Mouse (Mus musculus) embryonic facial prominence, embryonic 13.5 days (tissue): ENCODE results near the gene Tmem221. TPM values are rescaled to one million over a fixed set of nuclear protein-coding genes. Genes with fewer than 3 reads are reported as not detected.
A peak's percentile ranks its signal among the peaks of the same experiment; 100 is the strongest.

ENCODE experiments used
- ATAC-seq: fragments of 200-750 bp; cut with Nextera tagmentation; 2 replicates; pipeline ENCODE4 v1.8.0; 2017; ENCODE audit warnings: low read depth; ENCODE audit not compliant: insufficient number of reproducible peaks, insufficient read depth, low FRiP score, low TSS enrichment
- H3K27ac ChIP-seq: fragments of 300-500 bp; sonication (generic); 2 replicates; pipeline ENCODE4 v1.5.1; 2015; ENCODE audit warnings: moderate library complexity, mild to moderate bottlenecking, inconsistent platforms
- H3K27me3 ChIP-seq: fragments of 300-500 bp; sonication (generic); 2 replicates; pipeline ENCODE4 v1.6.1; 2015; ENCODE audit warnings: mild to moderate bottlenecking, inconsistent platforms
- H3K36me3 ChIP-seq: fragments of 300-500 bp; sonication (generic); 2 replicates; pipeline ENCODE4 v1.6.1; 2015; ENCODE audit warnings: mild to moderate bottlenecking, inconsistent platforms
- H3K4me1 ChIP-seq: fragments of 300-500 bp; sonication (generic); 2 replicates; pipeline ENCODE4 v1.6.1; 2015; ENCODE audit warnings: inconsistent platforms
- H3K4me2 ChIP-seq: fragments of 300-500 bp; sonication (generic); 2 replicates; pipeline ENCODE4 v1.6.1; 2015; ENCODE audit warnings: moderate library complexity, mild to moderate bottlenecking, inconsistent platforms
- H3K4me3 ChIP-seq: fragments of 300-500 bp; sonication (generic); 2 replicates; pipeline ENCODE4 v1.5.1; 2015; ENCODE audit warnings: mild to moderate bottlenecking, inconsistent platforms
- H3K9ac ChIP-seq: fragments of 300-500 bp; sonication (generic); 2 replicates; pipeline ENCODE4 v1.6.1; 2015; ENCODE audit warnings: mild to moderate bottlenecking, inconsistent platforms
- H3K9me3 ChIP-seq: fragments of 300-500 bp; sonication (generic); 2 replicates; pipeline ENCODE4 v1.6.1; 2016; ENCODE audit warnings: inconsistent platforms
- WGBS: fragments of 180-500 bp; shearing (Covaris S2); methylation state at CpG from one replicate; pipeline ENCODE4 v1.1.7; 2015; ENCODE audit warnings: mixed read lengths; 5-methylcytosine and 5-hydroxymethylcytosine counted together
- polyA plus RNA-seq: library from polyadenylated mRNA; unstranded; fragments of >200 nt; fragmentation: Nextera tagmentation; extraction: Ambion mirVana; gene quantifications from 2 replicates; pipeline ENCODE4 v1.2.1, GENCODE M21; 2015

Gene Tmem221
- polyA plus RNA-seq, 1 experiment from 2014 or later: 0.55 TPM

DNA sequence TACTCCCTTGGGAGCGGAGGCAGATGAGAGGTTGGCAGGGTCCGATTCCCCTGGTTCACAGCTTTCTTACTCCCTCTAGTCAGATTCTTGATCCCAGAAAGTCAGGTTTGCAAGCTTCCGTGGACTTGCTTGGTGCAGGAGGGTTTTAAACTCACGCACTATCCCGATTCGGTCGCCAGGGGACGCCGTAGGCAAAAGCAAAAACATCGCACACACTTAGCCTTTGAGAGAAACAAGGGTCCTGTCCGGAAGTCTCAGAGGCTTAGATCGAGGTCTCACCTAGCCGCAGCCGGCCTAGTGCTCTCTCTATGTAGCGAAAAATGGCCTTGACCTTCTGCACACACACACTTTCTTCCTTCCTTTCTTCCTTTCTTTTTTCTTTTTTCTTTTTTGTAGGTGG, 2.7 kb upstream of the Tmem221 start:
- no peak overlapping the region for H3K4me2 ChIP-seq
- H3K9me3 ChIP-seq: peaks cover 6% of the 10 kb centered on the region
- H3K27me3 ChIP-seq: peaks cover 91% of the 10 kb centered on the region
- peaks cover 21% of the 10 kb centered on the region for H3K4me1 ChIP-seq
- H3K36me3 ChIP-seq: no peaks in the 10 kb centered on the region
- 4% methylated on average over 15 of the region's 15 CpGs for WGBS
- H3K9ac ChIP-seq: no peak overlapping the region
- H3K4me3 ChIP-seq: no peak overlapping the region
- no peak overlapping the region for H3K27ac ChIP-seq
- ATAC-seq: no peak

DNA sequence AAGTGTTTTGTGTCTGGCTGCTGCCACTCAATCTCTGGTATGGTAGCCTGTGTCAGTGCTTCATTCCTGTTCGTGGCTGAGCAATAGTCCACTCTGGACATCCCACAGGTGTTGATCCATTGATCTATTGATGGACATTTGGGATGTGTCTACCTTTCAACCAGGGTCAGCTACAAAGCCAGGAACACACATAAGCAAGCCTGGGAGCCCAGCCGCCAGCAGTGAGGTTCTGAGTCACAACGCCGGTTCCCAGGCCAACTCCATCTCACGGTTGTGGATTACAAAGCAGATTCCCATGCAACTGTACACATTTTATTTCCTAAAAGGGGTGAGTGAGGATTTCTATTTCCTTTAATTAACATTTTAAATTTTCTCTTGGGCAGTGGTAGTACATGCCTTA, 2.1 kb upstream of the Tmem221 start:
- Histone ChIP-seq H3K4me2 (no peak overlapping the region), H3K4me3 (no peak overlapping the region), H3K9ac (no peak overlapping the region), H3K27ac (no peak overlapping the region), H3K4me1 (peaks cover 21% of the 10 kb centered on the region), H3K9me3 (peaks cover 6% of the 10 kb centered on the region), H3K27me3 (peaks cover 91% of the 10 kb centered on the region), H3K36me3 (no peaks in the 10 kb centered on the region)
- WGBS: 85% methylated on average over 5 of the region's 5 CpGs
- no peak for ATAC-seq

DNA sequence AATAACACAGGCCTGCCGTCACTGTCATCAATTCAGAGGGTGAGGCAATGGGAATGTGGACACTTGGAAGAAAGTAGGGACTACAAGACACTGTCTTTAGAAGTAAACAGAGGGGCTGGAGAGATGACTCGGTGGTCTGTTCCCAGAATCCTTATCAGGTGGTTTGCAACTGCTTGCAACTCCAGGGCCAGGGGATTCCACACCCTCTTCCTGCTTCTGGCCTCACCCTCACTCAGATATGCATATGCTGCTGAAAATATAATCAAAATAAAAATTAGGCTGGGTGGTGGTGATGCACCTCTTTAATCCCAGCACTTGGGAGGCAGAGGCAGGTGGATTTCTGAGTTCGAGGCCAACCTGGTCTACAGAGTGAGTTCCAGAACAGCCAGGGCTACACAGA, 1.4 kb upstream of the Tmem221 start:
- no peak for ATAC-seq
- H3K27me3 ChIP-seq: peaks cover 92% of the 10 kb centered on the region
- H3K4me3 ChIP-seq: no peak overlapping the region
- no peaks in the 10 kb centered on the region for H3K36me3 ChIP-seq
- no peak overlapping the region for H3K9ac ChIP-seq
- peaks cover 6% of the 10 kb centered on the region for H3K9me3 ChIP-seq
- no peak overlapping the region for H3K4me2 ChIP-seq
- H3K27ac ChIP-seq: no peak overlapping the region
- WGBS: 70% methylated on average over 3 of the region's 3 CpGs
- H3K4me1 ChIP-seq: peaks cover 21% of the 10 kb centered on the region

DNA sequence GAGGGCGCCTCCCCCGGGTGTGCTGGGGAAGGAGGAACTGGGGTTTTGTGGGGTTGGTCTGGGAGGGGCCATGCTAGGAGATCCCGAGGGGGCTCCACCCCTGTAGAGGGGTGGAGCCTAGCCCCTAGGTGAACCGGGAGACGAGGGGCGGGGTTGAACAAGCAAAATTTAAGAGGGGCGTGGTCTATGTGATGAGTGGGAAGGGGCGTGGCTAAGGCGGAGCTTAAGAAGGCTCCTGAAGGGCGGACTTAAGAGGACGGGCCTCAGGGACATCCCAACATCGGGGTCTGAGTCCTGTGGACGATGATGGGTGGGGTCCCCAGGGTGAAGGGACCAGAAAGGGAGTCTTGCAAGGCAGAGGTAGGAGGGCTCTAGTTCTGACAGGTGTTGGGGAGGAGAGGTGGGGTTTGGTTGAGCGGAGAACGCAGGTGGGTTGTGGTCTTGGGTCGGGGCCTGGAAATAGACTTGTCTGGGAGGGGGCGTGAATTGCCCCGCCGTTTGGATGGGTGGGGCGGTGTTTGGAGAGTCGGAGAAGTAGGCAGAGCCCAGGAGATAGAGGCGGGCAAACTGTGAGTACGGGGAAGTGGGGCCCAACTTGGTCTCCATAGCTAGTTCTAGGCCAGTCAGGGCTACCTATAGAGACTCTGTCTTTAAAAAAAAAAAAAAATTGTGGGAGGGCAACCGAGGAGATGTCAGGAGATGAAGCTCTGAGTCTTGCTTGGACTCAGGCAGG, 453 bp upstream of the Tmem221 start:
- no peaks in the 10 kb centered on the region for H3K36me3 ChIP-seq
- peak overlapping the region; percentile 56 for H3K9ac ChIP-seq
- H3K4me3 ChIP-seq: peak overlapping the region; percentile 43
- 2% methylated on average over 24 of the region's 24 CpGs for WGBS
- H3K9me3 ChIP-seq: peaks cover 3% of the 10 kb centered on the region
- peaks cover 89% of the 10 kb centered on the region for H3K27me3 ChIP-seq
- H3K27ac ChIP-seq: no peak overlapping the region
- H3K4me2 ChIP-seq: peak overlapping the region; percentile 64
- H3K4me1 ChIP-seq: peaks cover 21% of the 10 kb centered on the region
- 0 out of 2 replicates have a peak, but pooled peaks have one; percentile 27 for ATAC-seq

DNA sequence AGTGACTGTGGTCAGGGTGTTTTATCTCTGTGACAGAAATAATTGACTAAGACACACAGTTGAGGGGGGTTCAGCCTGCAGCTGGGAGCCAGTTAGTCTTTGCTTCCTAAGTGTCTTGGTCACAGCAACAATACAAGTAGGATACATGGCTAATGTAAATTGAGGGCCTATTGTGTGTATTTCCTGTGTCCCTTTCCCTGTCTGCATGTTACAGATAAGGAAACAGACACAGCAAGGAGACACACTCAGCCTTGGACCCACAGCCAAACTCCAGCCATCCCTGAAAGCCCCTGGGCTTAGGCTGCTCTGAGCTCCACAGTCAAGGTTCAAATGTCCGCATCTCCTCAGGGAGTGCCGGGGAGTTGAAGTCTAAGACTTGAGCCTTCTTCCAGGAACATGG, 4.0 kb downstream of the Tmem221 start:
- 93% methylated on average over 2 of the region's 2 CpGs for WGBS
- no peak overlapping the region for H3K4me2 ChIP-seq
- peaks cover 44% of the 10 kb centered on the region for H3K27me3 ChIP-seq

DNA sequence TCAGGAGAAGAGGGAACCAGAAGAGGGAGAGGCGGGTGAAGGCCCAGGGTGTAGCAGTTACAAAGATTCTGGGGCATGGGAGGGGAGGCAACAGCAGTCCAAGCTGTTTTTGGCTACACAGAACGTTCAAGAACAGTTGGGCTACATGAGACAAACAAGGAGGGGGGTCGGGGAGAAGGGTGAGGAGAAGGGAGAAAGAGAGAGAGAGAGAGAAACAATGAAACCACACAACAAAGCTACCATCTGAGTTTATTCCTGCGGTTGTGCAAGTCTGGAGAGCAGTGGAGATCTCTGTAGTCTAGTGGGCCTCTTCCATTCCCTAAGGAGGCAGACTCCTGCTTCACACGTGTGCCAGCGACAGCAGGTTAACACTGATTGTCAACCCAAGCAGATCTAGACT, 4.7 kb downstream of the Tmem221 start:
- 0 out of 2 replicates have a peak, but pooled peaks cover 3% of the 10 kb centered on the region for H3K36me3 ChIP-seq
- H3K27ac ChIP-seq: no peak overlapping the region
- peaks cover 37% of the 10 kb centered on the region for H3K27me3 ChIP-seq
- ATAC-seq: no peak
- H3K9me3 ChIP-seq: no peaks in the 10 kb centered on the region
- 63% methylated on average over 6 of the region's 6 CpGs for WGBS
- H3K4me1 ChIP-seq: peaks cover 9% of the 10 kb centered on the region
- H3K4me2 ChIP-seq: no peak overlapping the region
- H3K4me3 ChIP-seq: no peak overlapping the region
- H3K9ac ChIP-seq: no peak overlapping the region

More for the DNA sequence above, 4.0 kb downstream of the Tmem221 start:
- peaks cover 12% of the 10 kb centered on the region for H3K4me1 ChIP-seq
- H3K36me3 ChIP-seq: no peaks in the 10 kb centered on the region
- no peak overlapping the region for H3K4me3 ChIP-seq
- no peak for ATAC-seq
- H3K9me3 ChIP-seq: no peaks in the 10 kb centered on the region
- no peak overlapping the region for H3K27ac ChIP-seq
- no peak overlapping the region for H3K9ac ChIP-seq

DNA sequence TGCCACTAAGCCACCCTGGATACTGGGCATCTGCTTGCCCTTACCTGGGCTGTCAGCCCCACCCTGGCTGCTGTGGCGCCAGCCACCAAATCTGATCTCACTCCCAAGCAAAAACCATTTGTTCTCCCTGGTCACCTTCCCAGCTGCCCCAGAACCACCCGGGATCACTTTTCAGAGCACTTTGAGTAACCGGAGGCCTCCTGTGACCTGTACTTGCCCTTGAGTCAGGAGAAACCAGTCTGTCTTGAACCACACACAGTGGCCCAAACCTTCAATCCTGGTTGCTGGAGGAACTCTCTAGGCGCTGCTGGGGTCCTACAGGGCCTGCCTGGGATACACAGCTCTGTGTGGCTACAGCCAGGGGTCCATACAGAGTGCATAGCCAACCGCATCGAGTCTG, 5.9 kb downstream of the Tmem221 start:
- no peak overlapping the region for H3K9ac ChIP-seq
- no peak for ATAC-seq
- H3K4me2 ChIP-seq: no peak overlapping the region
- H3K9me3 ChIP-seq: no peaks in the 10 kb centered on the region
- H3K36me3 ChIP-seq: peaks cover 14% of the 10 kb centered on the region
- H3K4me1 ChIP-seq: no peaks in the 10 kb centered on the region; the same call in 1 of the 2 replicates
- peaks cover 25% of the 10 kb centered on the region for H3K27me3 ChIP-seq
- WGBS: 41% methylated on average over 6 of the region's 6 CpGs
- no peak overlapping the region for H3K4me3 ChIP-seq
- H3K27ac ChIP-seq: no peak overlapping the region

DNA sequence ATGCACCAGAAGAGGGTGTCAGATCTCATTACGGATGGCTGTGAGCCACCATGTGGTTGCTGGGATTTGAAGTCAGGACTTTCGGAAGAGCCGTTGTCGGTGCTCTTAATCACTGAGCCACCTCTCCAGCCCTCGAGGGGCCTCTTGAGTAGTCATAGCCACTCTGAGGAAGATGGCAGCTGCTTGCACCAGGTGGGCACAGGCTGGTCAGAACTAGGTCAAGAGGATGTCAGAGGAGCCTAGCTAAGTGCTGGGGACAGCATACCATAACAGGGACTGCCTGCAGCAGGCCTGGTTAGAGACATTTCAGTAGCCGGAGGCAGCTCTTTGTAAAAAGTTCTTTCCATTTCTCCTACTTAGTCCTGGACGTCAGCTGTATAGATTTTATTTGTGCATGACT, 7.9 kb downstream of the Tmem221 start:
- no peak overlapping the region for H3K27ac ChIP-seq
- WGBS: 61% methylated on average over 7 of the region's 7 CpGs
- no peak for ATAC-seq
- H3K4me1 ChIP-seq: no peaks in the 10 kb centered on the region; the same call in 1 of the 2 replicates
- no peak overlapping the region for H3K4me2 ChIP-seq
- peaks cover 31% of the 10 kb centered on the region for H3K36me3 ChIP-seq
- peaks cover 5% of the 10 kb centered on the region for H3K27me3 ChIP-seq
- H3K9ac ChIP-seq: no peak overlapping the region
- no peak overlapping the region for H3K4me3 ChIP-seq
- H3K9me3 ChIP-seq: no peaks in the 10 kb centered on the region

DNA sequence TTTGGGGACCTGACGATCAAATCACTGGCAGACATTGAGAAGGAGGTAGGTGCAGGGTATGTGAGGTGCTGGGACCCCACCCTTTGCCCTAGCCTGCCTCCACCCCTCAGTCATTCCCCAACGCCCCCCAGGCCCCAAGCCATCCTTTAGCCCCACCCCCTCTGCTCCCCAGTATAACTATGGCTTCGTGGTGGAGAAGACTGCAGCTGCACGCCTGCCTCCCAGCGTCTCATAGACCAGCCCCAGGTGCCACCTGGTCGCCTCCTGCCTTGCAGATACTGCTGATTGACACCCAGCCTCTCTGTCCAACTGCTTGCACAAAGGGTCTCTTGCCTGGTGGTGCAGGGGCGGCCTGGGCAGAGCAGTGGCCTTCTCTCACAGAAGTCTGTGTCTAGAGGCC, 11.1 kb downstream of the Tmem221 start:
- Histone ChIP-seq H3K36me3 (peaks cover 41% of the 10 kb centered on the region), H3K4me1 (peaks cover 11% of the 10 kb centered on the region), H3K9me3 (no peaks in the 10 kb centered on the region), H3K4me2 (no peak overlapping the region), H3K27ac (no peak overlapping the region), H3K27me3 (no peaks in the 10 kb centered on the region), H3K4me3 (no peak overlapping the region), H3K9ac (no peak overlapping the region)
- 85% methylated on average over 7 of the region's 7 CpGs for WGBS
- no peak for ATAC-seq

DNA sequence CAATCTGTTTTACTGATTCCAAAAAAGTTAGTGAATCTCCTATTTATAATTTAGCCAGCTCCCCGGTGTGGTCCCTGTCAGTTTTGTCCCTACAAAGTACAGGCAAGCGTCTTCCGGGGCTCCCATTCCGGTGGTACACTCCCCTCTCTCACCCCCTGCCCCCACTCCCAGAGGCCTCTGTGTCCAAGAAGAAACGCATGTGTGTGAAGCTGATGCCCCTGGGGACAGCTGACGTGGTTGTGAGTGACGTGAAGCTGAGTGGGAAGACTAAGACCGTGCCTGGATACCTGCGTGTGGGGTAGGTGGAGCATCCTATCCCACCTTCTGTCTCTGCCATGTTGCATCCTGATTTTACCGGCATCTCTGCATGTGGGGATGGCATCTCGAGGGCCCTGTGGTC, 13.6 kb downstream of the Tmem221 start:
- no peak for ATAC-seq
- H3K27ac ChIP-seq: no peak overlapping the region
- H3K4me2 ChIP-seq: no peak overlapping the region
- WGBS: 88% methylated on average over 11 of the region's 11 CpGs
- peaks cover 11% of the 10 kb centered on the region for H3K4me1 ChIP-seq
- no peaks in the 10 kb centered on the region for H3K27me3 ChIP-seq
- no peaks in the 10 kb centered on the region for H3K9me3 ChIP-seq
- peaks cover 41% of the 10 kb centered on the region for H3K36me3 ChIP-seq
- no peak overlapping the region for H3K4me3 ChIP-seq
- no peak overlapping the region for H3K9ac ChIP-seq

DNA sequence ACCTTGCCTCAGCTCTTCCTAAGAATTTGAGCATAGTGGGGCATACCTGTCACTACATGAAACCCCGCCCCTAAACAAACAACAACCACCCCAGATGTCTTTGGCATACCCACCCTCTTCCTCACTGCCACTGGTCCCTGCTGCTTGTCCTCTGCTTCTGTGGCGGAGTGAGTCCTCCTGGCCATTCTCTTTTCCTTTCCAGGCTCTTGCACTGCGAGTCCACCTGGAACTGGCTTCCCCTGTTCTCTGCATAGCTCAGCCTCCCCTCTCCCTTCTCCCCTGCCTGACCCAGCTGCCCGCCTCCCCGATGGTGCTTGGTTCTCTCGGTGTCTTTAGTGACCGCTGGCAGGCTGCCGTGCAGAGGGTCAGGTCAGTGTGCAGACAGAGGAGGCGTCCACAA, 14.9 kb downstream of the Tmem221 start:
- Histone ChIP-seq H3K27me3 (no peaks in the 10 kb centered on the region), H3K4me2 (peak overlapping the region; percentile 89), H3K9ac (peak overlapping the region; percentile 87; the same call in 1 of the 2 replicates), H3K9me3 (no peaks in the 10 kb centered on the region), H3K27ac (no peak overlapping the region), H3K4me3 (peak overlapping the region; percentile 93), H3K36me3 (peaks cover 35% of the 10 kb centered on the region), H3K4me1 (peaks cover 11% of the 10 kb centered on the region)
- WGBS: 85% methylated on average over 9 of the region's 9 CpGs
- ATAC-seq: no peak

DNA sequence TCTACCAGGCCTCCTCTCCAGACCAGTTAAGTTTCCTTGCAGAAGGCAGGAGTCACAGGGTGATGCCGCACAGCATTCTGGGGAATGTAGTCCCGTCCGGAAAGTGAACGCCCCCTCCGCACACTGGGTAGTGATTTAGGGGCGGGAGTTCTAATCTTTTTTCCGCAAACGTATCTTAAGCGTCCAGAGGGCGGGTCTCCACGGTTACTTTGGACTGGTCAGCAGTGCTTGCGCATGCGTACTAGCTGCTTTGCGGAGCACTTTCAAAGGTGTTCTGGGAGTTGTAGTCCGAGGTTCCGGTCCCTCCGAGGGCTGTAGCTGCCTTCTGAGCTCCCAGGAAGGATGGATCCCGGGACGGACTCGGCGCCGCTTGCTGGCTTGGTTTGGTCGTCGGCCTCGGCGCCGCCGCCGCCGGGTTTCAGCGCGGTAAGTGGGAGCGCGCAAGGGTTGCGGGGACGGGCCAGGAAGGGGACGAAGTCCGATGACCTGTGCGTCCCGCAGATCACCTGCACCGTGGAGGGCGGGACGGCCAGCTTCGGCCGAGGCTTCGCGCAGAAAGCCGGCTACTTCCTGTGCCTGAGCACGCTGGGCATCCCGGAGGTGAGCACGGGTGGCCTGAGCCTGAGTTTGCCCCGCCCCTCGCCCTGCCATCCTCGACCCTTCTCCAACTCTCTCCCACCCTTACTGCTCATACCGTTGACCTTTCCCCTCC, 15.9 kb downstream of the Tmem221 start, which contains the start of gene Mvb12a:
Gene Mvb12a, plus strand, starts transcription at position 291 of the 712 bp plus-strand sequence.
- no peaks in the 10 kb centered on the region for H3K27me3 ChIP-seq
- H3K36me3 ChIP-seq: peaks cover 27% of the 10 kb centered on the region
- peak within 1 kb of the TSS; percentile 89 for H3K4me2 ChIP-seq
- H3K27ac ChIP-seq: no peak within 1 kb of the TSS
- H3K4me1 ChIP-seq: peaks cover 14% of the 10 kb centered on the region
- H3K9me3 ChIP-seq: no peaks in the 10 kb centered on the region
- H3K9ac ChIP-seq: peak within 1 kb of the TSS; percentile 87
- under 1% methylated on average over 55 of the region's 55 CpGs for WGBS
- ATAC-seq: peak; percentile 88
- H3K4me3 ChIP-seq: peak within 1 kb of the TSS; percentile 93
